Mouse (Mus musculus) effector memory CD4-positive, alpha-beta T cell, adult 5 months (primary cell): ENCODE data around the gene Derl2. TPM values are rescaled to one million over a fixed set of nuclear protein-coding genes. Genes with fewer than 3 reads are reported as not detected.

Experiments
- polyA plus RNA-seq: library from polyadenylated mRNA; unstranded; fragments of 100-300 nt; shearing (Covaris generic); gene quantifications from one replicate; pipeline ENCODE4 v1.2.1, GENCODE M21; 2017

Gene Derl2
- polyA plus RNA-seq: 46.5 TPM

GRCm38 (mm10) chr11:71019201-71020068 lies at the start of gene Derl2, which contains the start of gene Mis12:
TSS of gene Derl2 (minus strand) at chr11:71019841.
TSS of gene Mis12 (plus strand) at chr11:71019611.

GRCm38 (mm10) chr11:71033163-71033761 lies 13.6 kb upstream of the Derl2 start, which contains the start of gene 6330403K07Rik:
TSS of gene 6330403K07Rik (minus strand) at chr11:71033513.

GRCm38 (mm10) chr11:71004316-71004773 lies 15.3 kb downstream of the Derl2 start, which contains the start of gene Dhx33:
TSS of gene Dhx33 (minus strand) at chr11:71004437.

GRCm38 (mm10) chr11:70982557-70983228 lies 36.9 kb downstream of the Derl2 start, which contains the start of gene C1qbp:
TSS of gene C1qbp (minus strand) at chr11:70983026.

GRCm38 (mm10) chr11:70969821-70970559 lies 49.7 kb downstream of the Derl2 start, which contains the start of the genes Nup88 and Rpain:
TSS of gene Nup88 (minus strand) at chr11:70969973.
TSS of gene Rpain (plus strand) at chr11:70970213.

Other genes starting within 250 kb of the Derl2 start
- 0.37 TPM for gene Scimp, start 207.3 kb downstream of the Derl2 start, polyA plus RNA-seq
- 74.0 TPM for gene Rabep1, start 175.1 kb downstream of the Derl2 start, polyA plus RNA-seq
- gene Nup88, start 49.9 kb downstream of the Derl2 start, polyA plus RNA-seq: 93.9 TPM
- 67.0 TPM for gene Rpain, start 49.6 kb downstream of the Derl2 start, polyA plus RNA-seq
- 85.9 TPM for gene C1qbp, start 36.8 kb downstream of the Derl2 start, polyA plus RNA-seq
- gene Dhx33, start 15.4 kb downstream of the Derl2 start, polyA plus RNA-seq: 18.3 TPM
- 24.0 TPM for gene Mis12, start 230 bp downstream of the Derl2 start, polyA plus RNA-seq
- 6.2 TPM for gene 6330403K07Rik, start 13.7 kb upstream of the Derl2 start, polyA plus RNA-seq
- gene Nlrp1a, start 124.9 kb upstream of the Derl2 start, polyA plus RNA-seq: 0.10 TPM
- 1.8 TPM for gene Nlrp1b, start 210.9 kb upstream of the Derl2 start, polyA plus RNA-seq